Mouse (Mus musculus) midbrain, embryonic 11.5 days (tissue): ENCODE results near the gene Crtc1. TPM values are rescaled to one million over a fixed set of nuclear protein-coding genes. Genes with fewer than 3 reads are reported as not detected.

ENCODE experiments used
- ATAC-seq: fragments of 200-750 bp; cut with Nextera tagmentation; 2 replicates; pipeline ENCODE4 v1.8.0; 2017; ENCODE audit warnings: moderate TSS enrichment, moderate library complexity; ENCODE audit not compliant: low FRiP score
- DNase-seq: peaks from one replicate; pipeline ENCODE4 v3.0.0; 2015; ENCODE audit warnings: low spot score; ENCODE audit errors: missing footprints
- H3K27ac ChIP-seq: fragments of 300-500 bp; sonication (generic); 2 replicates; pipeline ENCODE4 v1.5.1; 2014; ENCODE audit warnings: low read depth, low read length
- H3K27me3 ChIP-seq: fragments of 300-500 bp; sonication (generic); 2 replicates; pipeline ENCODE4 v1.6.1; 2014; ENCODE audit warnings: mild to moderate bottlenecking, low read length, moderate library complexity, mixed read lengths; ENCODE audit not compliant: control insufficient read depth, insufficient read depth
- H3K36me3 ChIP-seq: fragments of 300-500 bp; sonication (generic); 2 replicates; pipeline ENCODE4 v1.6.1; 2014; ENCODE audit warnings: mild to moderate bottlenecking, low read length, moderate library complexity, mixed read lengths; ENCODE audit not compliant: control insufficient read depth, insufficient read depth
- H3K4me1 ChIP-seq: fragments of 300-500 bp; sonication (generic); 2 replicates; pipeline ENCODE4 v1.6.1; 2014; ENCODE audit warnings: low read length; ENCODE audit not compliant: control insufficient read depth, insufficient read depth
- H3K4me2 ChIP-seq: fragments of 300-500 bp; sonication (generic); 2 replicates; pipeline ENCODE4 v1.6.1; 2014; ENCODE audit warnings: mild to moderate bottlenecking, moderate library complexity
- H3K4me3 ChIP-seq: fragments of 300-500 bp; sonication (generic); 2 replicates; pipeline ENCODE4 v1.5.1; 2014; ENCODE audit warnings: low read depth, low read length
- H3K9ac ChIP-seq: fragments of 300-500 bp; sonication (generic); 2 replicates; pipeline ENCODE4 v1.6.1; 2014; ENCODE audit warnings: low read length
- H3K9me3 ChIP-seq: fragments of 300-500 bp; sonication (generic); 2 replicates; pipeline ENCODE4 v1.6.1; 2016; ENCODE audit warnings: low read length; ENCODE audit not compliant: control insufficient read depth
- WGBS: fragments of 180-500 bp; shearing (Covaris S2); extraction: QIAGEN DNeasy Blood & Tissue Kit; methylation state at CpG from one replicate; pipeline ENCODE4 v1.1.7; 2014; 5-methylcytosine and 5-hydroxymethylcytosine counted together
- polyA plus RNA-seq: library from polyadenylated mRNA; unstranded; fragments of >200 nt; fragmentation: Nextera tagmentation; extraction: Ambion mirVana; gene quantifications from 2 replicates; pipeline ENCODE4 v1.2.1, GENCODE M21; 2014

Gene Crtc1
- polyA plus RNA-seq, 1 experiment from 2014 or later, result 11.8 TPM

- ATAC-seq, result no peak
- H3K27ac ChIP-seq, result no peak overlapping the region
- H3K9me3 ChIP-seq, result no peaks in the 10 kb centered on the region; the same call in 1 of the 2 replicates
- H3K36me3 ChIP-seq, result no peaks in the 10 kb centered on the region
- H3K9ac ChIP-seq, result no peak overlapping the region
- H3K4me1 ChIP-seq, result no peaks in the 10 kb centered on the region
- 87% methylated on average over 6 of the region's 6 CpGs for WGBS
- DNase-seq, result no peak
- no peak overlapping the region for H3K4me2 ChIP-seq
- no peak overlapping the region for H3K4me3 ChIP-seq
- H3K27me3 ChIP-seq, result no peaks in the 10 kb centered on the region
Measured at GRCm38 (mm10) chr8:70457882-70458281, 18.5 kb upstream of the Crtc1 start.

- Histone ChIP-seq H3K4me3 (no peak overlapping the region), H3K9me3 (no peaks in the 10 kb centered on the region; the same call in 1 of the 2 replicates), H3K4me2 (no peak overlapping the region), H3K9ac (no peak overlapping the region; the same call in 1 of the 2 replicates), H3K27ac (no peak overlapping the region), H3K27me3 (no peaks in the 10 kb centered on the region), H3K36me3 (no peaks in the 10 kb centered on the region; the same call in 1 of the 2 replicates), H3K4me1 (no peaks in the 10 kb centered on the region)
- 92% methylated on average over 1 of the region's 1 CpGs for WGBS
- no peak for ATAC-seq
- DNase-seq, result no peak
Measured at GRCm38 (mm10) chr8:70456996-70457395, 17.6 kb upstream of the Crtc1 start.

GRCm38 (mm10) chr8:70453852-70454251 lies 14.5 kb upstream of the Crtc1 start:
- H3K9ac ChIP-seq, result no peak overlapping the region
- 91% methylated on average over 5 of the region's 5 CpGs for WGBS
- no peak overlapping the region for H3K27ac ChIP-seq
- no peak for DNase-seq
- no peak overlapping the region for H3K4me3 ChIP-seq
- H3K9me3 ChIP-seq, result no peaks in the 10 kb centered on the region
- no peaks in the 10 kb centered on the region for H3K4me1 ChIP-seq
- H3K36me3 ChIP-seq, result peaks cover 3% of the 10 kb centered on the region
- no peaks in the 10 kb centered on the region; the same call in 1 of the 2 replicates for H3K27me3 ChIP-seq
- no peak overlapping the region for H3K4me2 ChIP-seq
- ATAC-seq, result no peak

GRCm38 (mm10) chr8:70452196-70452966 lies 13.0 kb upstream of the Crtc1 start:
- Histone ChIP-seq H3K36me3 (peaks cover 3% of the 10 kb centered on the region), H3K4me2 (no peak overlapping the region), H3K9ac (no peak overlapping the region), H3K4me3 (no peak overlapping the region), H3K4me1 (no peaks in the 10 kb centered on the region), H3K9me3 (no peaks in the 10 kb centered on the region), H3K27ac (no peak overlapping the region), H3K27me3 (no peaks in the 10 kb centered on the region; the same call in 1 of the 2 replicates)
- 62% methylated on average over 52 of the region's 52 CpGs for WGBS
- ATAC-seq (no peak), DNase-seq (no peak)

GRCm38 (mm10) chr8:70447639-70448420 lies 8.5 kb upstream of the Crtc1 start:
- Histone ChIP-seq H3K4me2 (no peak overlapping the region), H3K27me3 (no peaks in the 10 kb centered on the region; the same call in 1 of the 2 replicates), H3K4me1 (no peaks in the 10 kb centered on the region), H3K36me3 (peaks cover 3% of the 10 kb centered on the region), H3K4me3 (no peak overlapping the region), H3K9me3 (no peaks in the 10 kb centered on the region), H3K27ac (no peak overlapping the region), H3K9ac (no peak overlapping the region)
- ATAC-seq (no peak), DNase-seq (no peak)
- 77% methylated on average over 19 of the region's 19 CpGs for WGBS

- no peak overlapping the region for H3K27ac ChIP-seq
- H3K36me3 ChIP-seq, result no peaks in the 10 kb centered on the region; the same call in 1 of the 2 replicates
- DNase-seq (no peak), ATAC-seq (no peak)
- no peaks in the 10 kb centered on the region for H3K27me3 ChIP-seq
- H3K9ac ChIP-seq, result no peak overlapping the region
- H3K4me3 ChIP-seq, result no peak overlapping the region
- H3K9me3 ChIP-seq, result no peaks in the 10 kb centered on the region
- H3K4me1 ChIP-seq, result no peaks in the 10 kb centered on the region
- H3K4me2 ChIP-seq, result no peak overlapping the region
- 63% methylated on average over 1 of the region's 1 CpGs for WGBS
Measured at GRCm38 (mm10) chr8:70445988-70446387, 6.6 kb upstream of the Crtc1 start.

- H3K9ac ChIP-seq, result no peak overlapping the region
- no peak for ATAC-seq
- H3K4me1 ChIP-seq, result peaks cover 8% of the 10 kb centered on the region
- no peak overlapping the region for H3K4me2 ChIP-seq
- no peak overlapping the region for H3K4me3 ChIP-seq
- H3K9me3 ChIP-seq, result no peaks in the 10 kb centered on the region
- WGBS, result 81% methylated on average over 4 of the region's 4 CpGs
- no peak for DNase-seq
- H3K36me3 ChIP-seq, result no peaks in the 10 kb centered on the region
- no peaks in the 10 kb centered on the region for H3K27me3 ChIP-seq
- H3K27ac ChIP-seq, result no peak overlapping the region
Measured at GRCm38 (mm10) chr8:70443326-70443725, 3.9 kb upstream of the Crtc1 start.

- no peaks in the 10 kb centered on the region for H3K9me3 ChIP-seq
- H3K9ac ChIP-seq, result no peak overlapping the region
- H3K36me3 ChIP-seq, result no peaks in the 10 kb centered on the region
- WGBS, result 63% methylated on average over 3 of the region's 3 CpGs
- H3K27me3 ChIP-seq, result no peaks in the 10 kb centered on the region
- H3K4me2 ChIP-seq, result no peak overlapping the region
- no peak overlapping the region for H3K4me3 ChIP-seq
- peaks cover 8% of the 10 kb centered on the region for H3K4me1 ChIP-seq
- ATAC-seq (no peak), DNase-seq (no peak)
- no peak overlapping the region for H3K27ac ChIP-seq
Measured at GRCm38 (mm10) chr8:70441565-70441964, 2.2 kb upstream of the Crtc1 start.

GRCm38 (mm10) chr8:70440246-70440645 lies 867 bp upstream of the Crtc1 start:
- no peak for ATAC-seq
- Histone ChIP-seq H3K4me1 (peaks cover 8% of the 10 kb centered on the region), H3K36me3 (no peaks in the 10 kb centered on the region), H3K9ac (peak overlapping the region; percentile 70), H3K9me3 (no peaks in the 10 kb centered on the region), H3K27ac (no peak overlapping the region), H3K4me3 (peak overlapping the region; percentile 47; the same call in 1 of the 2 replicates), H3K27me3 (no peaks in the 10 kb centered on the region), H3K4me2 (peak overlapping the region; percentile 78)
- no peak for DNase-seq
- 46% methylated on average over 3 of the region's 3 CpGs for WGBS
